Mouse (Mus musculus) mesoderm, embryonic 11.5 days (tissue): ENCODE measurements around the gene Dlx2.

Experiments
- DNase-seq: peaks from one replicate; pipeline ENCODE4 v3.0.0-alpha.2; 2012; ENCODE audit warnings: low read depth, low spot score

Gene Dlx2

GRCm38 (mm10) chr2:71546640-71547071 is at the start of gene Dlx2:
TSS of gene Dlx2 (minus strand) at chr2:71546754.
- peak; percentile 80 for DNase-seq

GRCm38 (mm10) chr2:71594466-71594865 is 47.9 kb upstream of the Dlx2 start:
- no peak for DNase-seq

GRCm38 (mm10) chr2:71589114-71589513 is 42.6 kb upstream of the Dlx2 start:
- DNase-seq = no peak

- DNase-seq = no peak
These were observed 34.9 kb upstream of the Dlx2 start for GRCm38 (mm10) chr2:71581488-71581887.

GRCm38 (mm10) chr2:71580632-71581466 is 34.3 kb upstream of the Dlx2 start:
- peak; percentile 56 for DNase-seq

GRCm38 (mm10) chr2:71577059-71577458 is 30.5 kb upstream of the Dlx2 start:
- no peak for DNase-seq

GRCm38 (mm10) chr2:71573736-71574135 is 27.2 kb upstream of the Dlx2 start:
- peak; percentile 44 for DNase-seq

- no peak for DNase-seq
These were observed 19.9 kb upstream of the Dlx2 start for GRCm38 (mm10) chr2:71566466-71566865.

GRCm38 (mm10) chr2:71556071-71556470 is 9.5 kb upstream of the Dlx2 start:
- DNase-seq = no peak

- DNase-seq = no peak
These were observed 5.2 kb upstream of the Dlx2 start for GRCm38 (mm10) chr2:71551704-71552103.

GRCm38 (mm10) chr2:71550330-71550729 is 3.8 kb upstream of the Dlx2 start:
- no peak for DNase-seq

GRCm38 (mm10) chr2:71547829-71548228 is 1.3 kb upstream of the Dlx2 start:
- peak; percentile 90 for DNase-seq

GRCm38 (mm10) chr2:71545882-71546639 is 493 bp downstream of the Dlx2 start:
- no peak for DNase-seq

- no peak for DNase-seq
These were observed 1.1 kb downstream of the Dlx2 start for GRCm38 (mm10) chr2:71545401-71545881.

GRCm38 (mm10) chr2:71544391-71545285 is 1.9 kb downstream of the Dlx2 start:
- DNase-seq = no peak

- no peak for DNase-seq
These were observed 2.6 kb downstream of the Dlx2 start for GRCm38 (mm10) chr2:71543948-71544347.

GRCm38 (mm10) chr2:71543531-71543930 is 3.0 kb downstream of the Dlx2 start:
- DNase-seq = no peak

- DNase-seq = no peak
These were observed 3.7 kb downstream of the Dlx2 start for GRCm38 (mm10) chr2:71542816-71543301.

GRCm38 (mm10) chr2:71542227-71542815 is 4.2 kb downstream of the Dlx2 start:
- no peak for DNase-seq

- no peak for DNase-seq
These were observed 4.9 kb downstream of the Dlx2 start for GRCm38 (mm10) chr2:71541418-71542226.
